Mouse (Mus musculus) lung, postnatal 0 days (tissue): ENCODE measurements around the gene Bahcc1.

Source experiments
- CTCF ChIP-seq: IDR thresholded peaks from 2 replicates; pipeline ENCODE4 v1.5.1; 2016; ENCODE audit warnings: antibody characterized with exemption, mild to moderate bottlenecking
- EP300 ChIP-seq: IDR thresholded peaks from 2 replicates; pipeline ENCODE4 v1.6.1; 2016; ENCODE audit warnings: antibody characterized with exemption, mild to moderate bottlenecking, control low read depth

DNA sequence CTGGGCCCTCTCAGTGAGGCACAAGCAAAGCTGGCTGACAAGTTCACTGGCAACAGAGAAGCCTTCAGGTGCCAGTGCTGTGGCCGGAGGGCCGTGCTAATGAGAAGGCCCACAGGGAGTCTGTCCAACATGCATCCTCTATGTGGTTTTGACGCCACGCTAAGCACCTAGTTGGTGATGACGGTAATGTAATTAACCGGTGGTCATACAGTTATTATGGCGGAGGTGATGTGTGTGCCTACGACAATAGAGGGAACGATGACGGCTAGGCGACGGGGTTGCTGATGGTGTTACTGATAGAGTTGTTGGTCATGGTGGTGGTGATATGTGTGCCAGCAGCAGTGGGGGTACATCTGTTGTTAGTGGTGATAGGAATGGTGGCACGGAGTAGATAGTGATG, 25.2 kb downstream of the Bahcc1 start:
- TF ChIP-seq CTCF (no peak), EP300 (no peak)
